Mouse (Mus musculus) heart, postnatal 0 days (tissue): ENCODE data around the gene Plcg2.

Experiments
- CTCF ChIP-seq: IDR thresholded peaks from 2 replicates; pipeline ENCODE4 v1.5.1; 2016; ENCODE audit warnings: antibody characterized with exemption, control low read depth, low read depth
- EP300 ChIP-seq: IDR thresholded peaks from 2 replicates; pipeline ENCODE4 v1.6.1; 2016; ENCODE audit warnings: antibody characterized with exemption, low read depth

- TF ChIP-seq CTCF (no peak), EP300 (no peak)
Measured at GRCm38 (mm10) chr8:117672558-117672957, 174.5 kb downstream of the Plcg2 start.
